Mouse (Mus musculus) intestine, embryonic 16.5 days (tissue): ENCODE measurements at regions not wholly inside any gene's neighbourhood (a gene's known extent, or its start where the extent isn't known, plus 50 kb on each side); places are given as distances from the start of the nearest gene placed in this dataset.
A peak's percentile ranks its signal among the peaks of the same experiment; 100 is the strongest.

Experiments used
- ATAC-seq: fragments of 200-750 bp; cut with Nextera tagmentation; 2 replicates; pipeline ENCODE4 v1.8.0; 2017; ENCODE audit warnings: moderate TSS enrichment, moderate library complexity
- H3K27ac ChIP-seq: fragments of 300-500 bp; sonication (generic); 2 replicates; pipeline ENCODE4 v1.5.1; 2014; ENCODE audit warnings: mild to moderate bottlenecking, low read length
- H3K27me3 ChIP-seq: fragments of 300-500 bp; sonication (generic); replicated peaks from 2 replicates; pipeline ENCODE4 v1.6.1; 2014; ENCODE audit warnings: low read length, control low read depth, mixed read lengths; ENCODE audit not compliant: control insufficient read depth, insufficient read depth
- H3K36me3 ChIP-seq: fragments of 300-500 bp; sonication (generic); 2 replicates; pipeline ENCODE4 v1.6.1; 2014; ENCODE audit warnings: low read length, control low read depth; ENCODE audit not compliant: control insufficient read depth, insufficient read depth
- H3K4me1 ChIP-seq: fragments of 300-500 bp; sonication (generic); 2 replicates; pipeline ENCODE4 v1.6.1; 2014; ENCODE audit warnings: low read length, control low read depth, mixed read lengths; ENCODE audit not compliant: control insufficient read depth, insufficient read depth
- H3K4me2 ChIP-seq: fragments of 300-500 bp; sonication (generic); 2 replicates; pipeline ENCODE4 v1.6.1; 2014; ENCODE audit warnings: low read depth, low read length, control low read depth
- H3K4me3 ChIP-seq: fragments of 300-500 bp; sonication (generic); 2 replicates; pipeline ENCODE4 v1.5.1; 2014; ENCODE audit warnings: mild to moderate bottlenecking, low read length
- H3K9ac ChIP-seq: fragments of 300-500 bp; sonication (generic); 2 replicates; pipeline ENCODE4 v1.6.1; 2014; ENCODE audit warnings: low read depth, low read length
- H3K9me3 ChIP-seq: fragments of 300-500 bp; sonication (generic); 2 replicates; pipeline ENCODE4 v1.6.1; 2016; ENCODE audit warnings: low read length, control low read depth; ENCODE audit not compliant: control insufficient read depth
- WGBS: fragments of 180-500 bp; shearing (Covaris S2); extraction: QIAGEN DNeasy Blood & Tissue Kit; methylation state at CpG from one replicate; pipeline ENCODE4 v1.1.7; 2014; 5-methylcytosine and 5-hydroxymethylcytosine counted together

DNA sequence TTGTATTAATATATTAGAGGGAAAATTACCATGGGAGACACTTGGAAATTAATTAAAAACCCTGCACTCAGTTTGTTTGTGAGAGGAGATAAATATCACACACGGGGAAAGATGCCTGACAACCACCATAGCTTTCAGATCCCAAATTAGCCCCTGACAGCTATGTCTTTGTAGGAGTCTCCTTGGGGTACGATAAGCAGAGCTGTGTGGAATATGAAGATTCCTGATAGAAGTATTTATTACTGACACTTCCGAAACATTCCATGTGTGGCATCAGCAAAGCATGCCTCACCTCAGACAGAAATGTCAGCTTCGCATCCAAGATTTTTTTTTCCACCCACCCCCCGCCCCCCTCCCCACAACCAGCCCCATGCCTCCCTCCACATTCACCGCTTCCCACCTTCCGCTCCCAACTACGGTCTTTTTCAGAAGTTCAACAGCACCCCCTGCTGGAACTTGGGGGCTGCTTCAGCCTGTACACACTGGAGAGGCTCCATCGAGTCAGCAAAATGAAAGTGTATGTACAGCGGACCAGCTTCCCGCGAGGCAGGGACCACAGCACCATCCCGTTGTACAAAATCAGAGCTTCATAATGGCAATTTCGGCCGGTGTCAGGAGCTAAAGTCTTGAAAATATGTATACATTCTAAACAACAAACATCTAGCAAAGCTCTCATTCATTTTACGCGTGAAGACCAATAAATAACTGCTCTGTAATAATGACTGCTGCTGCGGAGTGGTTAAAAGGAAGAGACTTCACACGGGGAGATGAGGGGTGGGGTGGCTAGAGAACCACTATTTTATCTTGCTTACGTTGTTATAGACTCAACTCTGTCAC lies 66.7 kb downstream of the Rwdd3 start:
- H3K27me3 ChIP-seq = no peaks in the 10 kb centered on the region
- WGBS = 30% methylated on average over 20 of the region's 20 CpGs
- H3K4me2 ChIP-seq = peak overlapping the region; percentile 42
- peak overlapping the region; percentile 42 for H3K4me3 ChIP-seq
- H3K4me1 ChIP-seq = no peaks in the 10 kb centered on the region
- no peaks in the 10 kb centered on the region for H3K9me3 ChIP-seq
- no peaks in the 10 kb centered on the region for H3K36me3 ChIP-seq
- ATAC-seq = peak; percentile 94
- H3K9ac ChIP-seq = 0 out of 2 replicates have a peak overlapping the region, but pooled peaks have one; percentile 1
- no peak overlapping the region for H3K27ac ChIP-seq

DNA sequence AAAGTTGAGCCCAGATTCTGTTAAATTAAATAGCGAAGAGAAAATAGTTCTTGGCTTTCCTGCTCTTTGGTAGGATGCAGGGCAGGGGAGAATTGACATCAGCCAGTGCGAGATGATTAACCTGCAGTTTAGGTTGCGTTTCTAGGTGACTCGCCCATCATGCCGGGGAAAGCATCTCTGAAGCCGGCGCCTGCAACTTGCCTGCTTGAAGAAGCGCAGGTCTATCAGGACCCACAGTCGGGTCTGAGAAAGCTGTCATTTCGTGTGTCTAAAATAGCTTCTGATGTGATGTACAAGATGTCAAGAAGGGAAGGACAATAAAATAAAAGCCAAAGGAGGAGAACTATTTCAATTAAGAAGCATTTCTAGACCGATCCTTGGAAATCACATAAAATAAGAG lies 68.6 kb downstream of the Rwdd3 start:
- no peaks in the 10 kb centered on the region for H3K4me1 ChIP-seq
- no peaks in the 10 kb centered on the region for H3K36me3 ChIP-seq
- no peak for ATAC-seq
- H3K9me3 ChIP-seq = no peaks in the 10 kb centered on the region
- no peak overlapping the region for H3K4me3 ChIP-seq
- H3K27ac ChIP-seq = no peak overlapping the region
- no peak overlapping the region for H3K9ac ChIP-seq
- H3K4me2 ChIP-seq = no peak overlapping the region
- H3K27me3 ChIP-seq = no peaks in the 10 kb centered on the region
- 71% methylated on average over 11 of the region's 11 CpGs for WGBS

DNA sequence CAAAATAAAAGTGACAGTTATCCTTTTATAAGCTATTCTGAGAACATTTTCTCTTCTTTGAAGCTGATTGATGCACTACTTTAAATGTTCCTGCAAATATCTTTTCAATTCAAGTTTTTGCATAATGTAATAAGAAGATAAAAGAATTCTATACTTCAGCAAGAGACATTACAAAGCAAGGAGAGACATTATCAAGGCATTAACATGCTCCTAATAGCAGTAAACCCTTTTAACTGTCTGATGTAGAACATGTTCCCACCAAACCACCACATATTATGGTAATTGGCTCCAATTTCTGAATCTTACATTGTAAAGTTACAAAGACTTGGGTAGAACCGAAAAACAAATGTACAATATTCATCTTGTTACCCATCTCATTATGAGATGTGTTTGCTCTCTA lies 69.4 kb downstream of the Rwdd3 start:
- WGBS = 92% methylated on average over 1 of the region's 1 CpGs
- no peaks in the 10 kb centered on the region for H3K27me3 ChIP-seq
- H3K4me1 ChIP-seq = no peaks in the 10 kb centered on the region
- H3K4me2 ChIP-seq = no peak overlapping the region
- H3K9me3 ChIP-seq = no peaks in the 10 kb centered on the region
- ATAC-seq = no peak
- H3K9ac ChIP-seq = no peak overlapping the region
- no peaks in the 10 kb centered on the region for H3K36me3 ChIP-seq
- H3K27ac ChIP-seq = no peak overlapping the region
- no peak overlapping the region for H3K4me3 ChIP-seq

DNA sequence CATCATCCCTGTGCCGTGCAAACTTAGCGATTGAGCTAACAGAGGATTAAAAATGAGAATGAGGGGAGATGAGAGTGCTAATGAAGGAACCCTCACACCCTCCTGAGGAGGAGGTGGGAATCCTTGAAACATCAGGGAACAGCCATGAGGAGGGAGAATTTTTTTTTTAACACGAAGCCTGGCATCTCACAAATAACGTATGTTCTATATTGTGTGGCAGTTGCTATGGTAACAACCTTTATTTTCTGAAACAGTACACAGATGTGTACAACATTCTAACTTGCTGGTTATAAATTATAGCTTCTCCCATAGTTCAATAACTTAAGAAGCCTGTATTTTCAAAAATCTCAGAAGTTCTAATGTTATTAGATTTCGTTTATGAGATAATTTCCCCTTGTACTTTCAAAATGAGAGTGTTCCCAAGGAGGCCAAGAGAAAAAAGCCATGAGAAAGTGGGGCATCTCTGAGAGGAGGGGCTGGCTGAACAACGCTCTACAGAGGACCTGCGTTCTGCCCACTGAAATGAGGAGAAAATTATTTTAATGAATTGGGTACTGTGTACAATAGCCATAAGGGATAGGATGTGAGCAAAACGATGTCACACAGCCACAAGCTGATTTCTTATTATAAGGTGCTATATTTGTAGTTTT lies 71.2 kb downstream of the Rwdd3 start:
- no peak for ATAC-seq
- no peak overlapping the region for H3K4me2 ChIP-seq

DNA sequence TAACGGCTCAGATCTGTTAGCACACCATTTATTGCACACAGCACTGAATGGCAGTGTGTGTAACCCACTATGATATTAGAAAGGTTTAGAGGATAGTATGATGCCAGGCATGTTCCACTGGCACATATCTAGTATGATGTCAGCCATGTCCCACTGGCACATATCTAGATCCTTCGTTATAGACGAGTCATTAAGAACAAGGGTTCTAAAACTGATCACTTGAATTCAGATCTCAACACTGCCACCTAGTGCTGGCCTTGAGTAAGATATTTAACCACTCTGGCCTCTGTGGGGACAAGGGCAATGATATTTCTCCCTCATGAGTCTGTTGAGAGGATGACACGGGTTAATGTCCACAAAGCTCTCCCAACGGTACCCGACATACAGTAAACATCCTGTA lies 78.0 kb downstream of the Rwdd3 start:
- no peak for ATAC-seq
- H3K27ac ChIP-seq = no peak overlapping the region
- no peaks in the 10 kb centered on the region for H3K36me3 ChIP-seq
- H3K4me3 ChIP-seq = no peak overlapping the region
- no peak overlapping the region for H3K4me2 ChIP-seq
- no peaks in the 10 kb centered on the region for H3K27me3 ChIP-seq
- H3K9ac ChIP-seq = no peak overlapping the region
- WGBS = 29% methylated on average over 6 of the region's 6 CpGs
- no peaks in the 10 kb centered on the region for H3K4me1 ChIP-seq
- no peaks in the 10 kb centered on the region for H3K9me3 ChIP-seq

More for the DNA sequence above, 71.2 kb downstream of the Rwdd3 start:
- Histone ChIP-seq H3K27me3 (no peaks in the 10 kb centered on the region), H3K27ac (no peak overlapping the region), H3K4me1 (no peaks in the 10 kb centered on the region), H3K36me3 (no peaks in the 10 kb centered on the region), H3K4me3 (no peak overlapping the region), H3K9me3 (no peaks in the 10 kb centered on the region), H3K9ac (no peak overlapping the region)
- 75% methylated on average over 8 of the region's 8 CpGs for WGBS

DNA sequence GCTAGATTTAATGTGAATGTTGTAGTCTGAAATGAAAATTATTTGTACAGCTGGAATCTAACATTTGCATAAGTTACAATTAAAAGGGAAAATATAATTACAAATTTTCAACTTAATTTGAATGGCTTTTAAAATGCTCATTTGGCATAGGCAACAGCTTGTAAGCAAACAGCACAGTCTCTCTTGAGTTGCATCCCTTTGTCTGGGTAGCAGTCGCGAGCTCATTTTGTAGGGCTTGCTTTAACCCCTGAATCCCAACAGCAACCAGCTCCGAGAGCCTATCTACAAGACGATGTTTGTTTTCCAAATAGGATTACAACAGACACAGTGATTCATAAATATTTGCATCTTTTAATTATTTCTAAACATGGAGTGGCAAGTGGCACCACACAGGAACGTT lies 82.8 kb downstream of the Rwdd3 start:
- Histone ChIP-seq H3K27me3 (no peaks in the 10 kb centered on the region), H3K4me2 (no peak overlapping the region), H3K4me3 (no peak overlapping the region), H3K9ac (no peak overlapping the region), H3K27ac (no peak overlapping the region), H3K4me1 (no peaks in the 10 kb centered on the region), H3K36me3 (no peaks in the 10 kb centered on the region), H3K9me3 (no peaks in the 10 kb centered on the region)
- 64% methylated on average over 5 of the region's 5 CpGs for WGBS
- ATAC-seq = no peak

DNA sequence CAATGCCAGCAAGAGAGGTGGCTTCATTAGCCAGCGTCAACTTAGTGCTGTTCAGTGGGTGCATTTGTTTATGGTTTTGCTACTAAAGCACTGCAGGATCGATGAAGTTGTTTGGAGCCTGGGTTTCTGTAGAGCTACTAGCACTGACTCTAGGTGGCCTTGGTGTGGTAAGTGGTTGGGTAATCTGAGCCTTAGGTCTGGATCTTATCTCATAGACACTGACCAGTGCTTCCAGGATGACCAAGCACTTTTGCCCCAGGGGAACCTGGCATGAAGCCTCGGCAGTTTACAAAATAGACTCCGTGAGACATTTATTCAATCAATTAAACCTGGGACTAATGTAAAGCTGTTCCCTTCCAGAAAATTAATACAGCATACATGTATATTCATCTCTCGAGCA lies 102.8 kb downstream of the Rwdd3 start:
- H3K4me2 ChIP-seq = no peak overlapping the region
- 52% methylated on average over 5 of the region's 5 CpGs for WGBS
- no peaks in the 10 kb centered on the region for H3K27me3 ChIP-seq
- H3K9ac ChIP-seq = no peak overlapping the region
- no peak overlapping the region for H3K4me3 ChIP-seq
- no peaks in the 10 kb centered on the region for H3K36me3 ChIP-seq
- ATAC-seq = no peak
- H3K27ac ChIP-seq = no peak overlapping the region
- no peaks in the 10 kb centered on the region for H3K4me1 ChIP-seq
- H3K9me3 ChIP-seq = no peaks in the 10 kb centered on the region

DNA sequence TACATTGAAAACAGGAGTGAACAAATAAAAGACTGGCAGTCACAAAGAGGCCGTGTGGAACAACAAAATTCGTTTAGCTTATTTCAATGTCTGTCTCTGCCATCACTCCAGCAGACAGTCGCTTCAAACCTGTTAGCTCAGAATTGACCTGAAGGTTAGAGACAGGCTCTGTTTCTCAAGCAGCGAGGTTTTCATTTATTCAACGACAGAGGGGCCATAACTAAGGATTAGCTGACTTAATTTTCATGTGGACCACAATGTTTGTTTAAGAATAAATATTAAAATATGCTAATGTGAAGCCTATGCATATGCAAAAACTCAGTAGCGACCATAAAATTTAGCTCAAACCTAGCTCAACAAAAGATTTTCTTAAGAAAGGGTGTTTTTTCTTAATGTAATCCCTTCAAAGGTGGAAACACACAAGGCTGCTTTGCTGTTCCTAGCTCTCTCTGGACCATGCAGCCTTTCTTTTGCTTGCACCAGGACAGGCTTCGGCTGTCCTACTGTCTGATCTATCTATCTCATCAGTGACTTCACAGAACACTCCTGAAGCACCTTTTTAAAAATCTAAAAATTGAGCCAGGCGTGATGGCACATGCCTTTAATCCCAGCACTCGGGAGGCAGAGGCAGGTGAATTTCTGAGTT lies 135.5 kb downstream of the Rwdd3 start:
- no peaks in the 10 kb centered on the region for H3K4me1 ChIP-seq
- no peaks in the 10 kb centered on the region for H3K9me3 ChIP-seq
- no peak overlapping the region for H3K9ac ChIP-seq
- no peaks in the 10 kb centered on the region for H3K36me3 ChIP-seq
- WGBS = 69% methylated on average over 9 of the region's 9 CpGs
- H3K4me3 ChIP-seq = no peak overlapping the region
- H3K4me2 ChIP-seq = no peak overlapping the region
- H3K27ac ChIP-seq = no peak overlapping the region
- no peak for ATAC-seq
- H3K27me3 ChIP-seq = no peaks in the 10 kb centered on the region

DNA sequence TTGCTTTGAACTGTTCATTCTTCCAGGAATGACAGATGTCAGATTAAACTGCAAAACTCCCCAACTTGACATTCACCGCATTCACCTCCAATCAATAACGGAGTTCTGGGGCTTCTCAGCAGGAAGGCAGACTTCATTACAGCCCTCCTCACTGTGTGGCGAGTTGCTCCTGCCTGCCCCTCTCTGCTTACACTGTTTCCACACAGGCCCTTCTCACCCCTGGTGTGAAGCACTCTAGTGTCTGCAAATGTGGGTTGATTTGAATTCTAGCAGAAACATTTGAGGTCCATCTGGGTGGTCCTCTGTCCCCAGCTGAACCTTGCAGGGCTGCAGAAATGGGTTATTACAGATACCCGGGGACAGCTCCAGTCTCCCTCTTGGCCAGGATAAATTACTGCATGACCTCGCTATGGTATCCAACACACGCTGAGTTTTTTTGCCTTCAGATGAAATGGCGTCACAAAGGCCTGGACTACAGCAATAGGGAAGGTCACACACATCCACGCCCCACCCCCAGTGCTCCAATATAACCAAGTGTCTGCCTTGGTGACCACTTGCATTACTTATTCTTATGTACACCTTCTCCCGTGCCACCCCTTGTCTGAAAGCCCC lies 145.8 kb downstream of the Rwdd3 start:
- WGBS = 61% methylated on average over 9 of the region's 9 CpGs
- H3K9ac ChIP-seq = no peak overlapping the region
- no peak overlapping the region for H3K27ac ChIP-seq
- H3K4me2 ChIP-seq = no peak overlapping the region
- ATAC-seq = no peak
- H3K4me3 ChIP-seq = no peak overlapping the region
- no peaks in the 10 kb centered on the region for H3K36me3 ChIP-seq
- no peaks in the 10 kb centered on the region for H3K9me3 ChIP-seq
- no peaks in the 10 kb centered on the region for H3K27me3 ChIP-seq
- no peaks in the 10 kb centered on the region for H3K4me1 ChIP-seq
